Mouse (Mus musculus): ENCODE measurements around the gene Sypl2.

DNA sequence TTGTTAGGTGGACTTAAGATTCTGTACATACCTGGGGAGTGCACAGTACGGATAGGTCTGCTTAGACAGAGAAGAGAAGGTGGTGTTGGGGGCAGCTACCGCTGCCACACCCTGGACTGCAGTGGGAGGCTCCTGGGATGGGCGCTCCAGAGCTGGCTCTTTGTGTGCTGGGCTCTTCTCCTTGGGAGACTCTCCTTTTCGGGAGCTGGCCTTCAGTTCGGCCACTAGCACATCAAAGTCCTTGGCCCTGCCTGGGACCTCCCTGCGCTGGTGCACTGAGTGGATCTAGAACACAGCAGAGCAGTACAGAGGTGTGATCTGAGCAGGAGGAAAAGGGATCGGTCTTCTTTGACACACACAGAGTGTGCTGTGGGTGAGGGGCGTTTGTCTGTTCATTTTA is 20.8 kb downstream of the Sypl2 start:
- TF ChIP-seq JUND (IDR thresholded peaks at IDR 0.05; ENCODE audit: low read depth, low read length) (no peak), POLR2A (IDR thresholded peaks at IDR 0.05; ENCODE audit: control insufficient read depth in 1 of 2, insufficient read depth in 1 of 2, low read depth in 1 of 2, low read length in 2 of 2, poor library complexity in 1 of 2) (no peak), USF2 (IDR thresholded peaks at IDR 0.05; ENCODE audit: borderline replicate concordance in 1 of 2, insufficient read depth in 1 of 2, low read depth in 1 of 2, low read length in 2 of 2) (no peak), SIN3A (IDR thresholded peaks at IDR 0.05; ENCODE audit: low read length) (no peak), CHD2 (IDR thresholded peaks at IDR 0.05; ENCODE audit: low read length) (no peak), NELFE (IDR thresholded peaks at IDR 0.05; ENCODE audit: low read depth, low read length) (no peak)
